Mouse (Mus musculus): ENCODE data around the gene Itprid1. TPM values are rescaled to one million over a fixed set of nuclear protein-coding genes. Genes with fewer than 3 reads are reported as not detected.

The Itprid1 gene
- total RNA-seq, 1 experiment, result not detected

- in situ Hi-C loops (cut with MboI; ENCODE audit: low sequenced_read_pairs in 2 of 2, unreplicated experiment in 2 of 2), result no loop called here
- no peaks in the 10 kb centered on the region for H3K4me1 ChIP-seq (ENCODE audit: control insufficient read depth in 2 of 2, insufficient read depth in 2 of 2, low read length in 2 of 2, poor library complexity in 1 of 2)
- no peaks in the 10 kb centered on the region for H3K9me3 ChIP-seq (ENCODE audit: control insufficient read depth, insufficient read depth, low read depth, low read length)
- TF ChIP-seq ZC3H11A (IDR thresholded peaks at IDR 0.05; ENCODE audit: borderline replicate concordance, low read depth, low read length), result no peak
- TF ChIP-seq CHD2 (IDR thresholded peaks at IDR 0.05; ENCODE audit: low read depth, low read length), result no peak
- no peak for TF ChIP-seq HCFC1 (IDR thresholded peaks at IDR 0.05; ENCODE audit: borderline replicate concordance, insufficient read depth, low read length)
- no peak for TF ChIP-seq ZNF384 (IDR thresholded peaks at IDR 0.05; ENCODE audit: low read depth, low read length)
- TF ChIP-seq MAFK (IDR thresholded peaks at IDR 0.05; ENCODE audit: insufficient read depth, low read depth, low read length), result no peak
- no peak overlapping the region for H3K9ac ChIP-seq (ENCODE audit: insufficient read depth, low read depth, low read length, poor library complexity, severe bottlenecking)
- H3K4me3 ChIP-seq (ENCODE audit: insufficient read depth in 1 of 2, low read depth in 1 of 2, low read length in 2 of 2, poor library complexity in 1 of 2, severe bottlenecking in 1 of 2), result no peak overlapping the region
- H3K27ac ChIP-seq (ENCODE audit: insufficient read depth, low read depth, low read length, poor library complexity, severe bottlenecking), result no peak overlapping the region
- no peaks in the 10 kb centered on the region for H3K36me3 ChIP-seq (ENCODE audit: control insufficient read depth, insufficient read depth, low read length, poor library complexity, severe bottlenecking)
- no peak for DNase-seq (ENCODE audit: low read depth, low spot score)
Measured at GRCm38 (mm10) chr6:55856085-55856484, 19.4 kb downstream of the Itprid1 start.

DNA sequence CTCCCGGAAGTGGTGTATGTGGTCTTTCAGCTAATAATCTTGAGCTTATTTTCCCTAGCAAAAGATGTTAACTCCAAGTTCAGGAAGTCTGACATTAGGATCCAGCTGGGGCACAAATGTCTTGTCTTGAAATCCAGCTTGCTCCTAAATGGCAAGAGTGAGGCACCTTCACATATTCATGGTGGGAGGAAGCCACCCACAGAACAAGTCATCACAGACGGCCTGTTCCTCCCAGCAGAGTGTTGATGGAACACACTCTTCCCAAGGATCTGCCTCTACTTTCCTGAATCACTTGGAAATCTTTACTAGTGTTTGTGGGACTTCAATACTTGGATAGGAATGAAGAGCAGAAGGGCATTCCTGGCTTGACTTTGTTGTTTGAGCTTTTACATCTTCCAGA is 28.5 kb downstream of the Itprid1 start:
- TF ChIP-seq HCFC1 (IDR thresholded peaks at IDR 0.05; ENCODE audit: borderline replicate concordance, insufficient read depth, low read length), result no peak
- Histone ChIP-seq H3K4me3 (ENCODE audit: insufficient read depth in 1 of 2, low read depth in 1 of 2, low read length in 2 of 2, poor library complexity in 1 of 2, severe bottlenecking in 1 of 2) (no peak overlapping the region), H3K36me3 (ENCODE audit: control insufficient read depth, insufficient read depth, low read length, poor library complexity, severe bottlenecking) (no peaks in the 10 kb centered on the region), H3K9ac (ENCODE audit: insufficient read depth, low read depth, low read length, poor library complexity, severe bottlenecking) (no peak overlapping the region), H3K27ac (ENCODE audit: insufficient read depth, low read depth, low read length, poor library complexity, severe bottlenecking) (no peak overlapping the region), H3K4me1 (ENCODE audit: control insufficient read depth in 2 of 2, insufficient read depth in 2 of 2, low read length in 2 of 2, poor library complexity in 1 of 2) (no peaks in the 10 kb centered on the region), H3K9me3 (ENCODE audit: control insufficient read depth, insufficient read depth, low read depth, low read length) (no peaks in the 10 kb centered on the region)
- in situ Hi-C loops (cut with MboI; ENCODE audit: low sequenced_read_pairs in 2 of 2, unreplicated experiment in 2 of 2), result no loop called here
- no peak for DNase-seq (ENCODE audit: low read depth, low spot score)

DNA sequence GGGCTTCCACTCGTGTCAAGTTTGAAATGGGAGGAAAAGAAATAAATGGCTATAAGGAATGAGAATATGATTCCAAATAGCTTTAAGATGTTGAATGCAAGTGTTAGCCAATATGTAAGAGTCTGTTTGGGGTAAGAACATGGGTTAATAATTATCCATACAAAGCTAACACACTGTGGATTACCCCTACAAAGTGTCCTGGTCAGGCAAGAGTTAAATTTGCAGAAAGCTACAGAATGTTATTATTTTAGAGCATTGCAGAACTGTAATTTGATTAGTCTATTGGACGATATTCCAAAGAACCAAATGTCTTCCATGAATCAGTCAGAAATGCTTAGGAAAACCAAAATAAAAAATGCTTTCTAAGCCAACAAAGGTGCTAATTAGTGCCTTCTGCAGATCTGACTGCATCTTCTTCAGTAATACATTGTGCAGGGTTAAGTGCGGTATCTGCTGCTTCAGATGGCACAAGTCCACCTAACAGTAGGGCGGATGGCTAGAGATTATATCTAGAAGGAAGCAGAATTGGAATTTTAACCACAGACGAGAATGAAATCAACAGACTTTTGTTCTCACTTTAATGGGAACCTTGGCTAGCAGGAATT is 42.8 kb downstream of the Itprid1 start:
- in situ Hi-C loops (cut with MboI; ENCODE audit: low sequenced_read_pairs in 2 of 2, unreplicated experiment in 2 of 2), result no loop called here
- DNase-seq (ENCODE audit: low read depth, low spot score), result no peak
- H3K9me3 ChIP-seq (ENCODE audit: control insufficient read depth, insufficient read depth, low read depth, low read length), result no peaks in the 10 kb centered on the region
- peaks cover 3 to 7% of the 10 kb centered on the region in 2 experiments; a peak in 2 of 4 replicates for H3K4me1 ChIP-seq (ENCODE audit: control insufficient read depth in 2 of 2, insufficient read depth in 2 of 2, low read length in 2 of 2, poor library complexity in 1 of 2)
- TF ChIP-seq ZC3H11A (IDR thresholded peaks at IDR 0.05; ENCODE audit: borderline replicate concordance, low read depth, low read length), result no peak
- no peak for TF ChIP-seq MAFK (IDR thresholded peaks at IDR 0.05; ENCODE audit: insufficient read depth, low read depth, low read length)
- TF ChIP-seq CHD2 (IDR thresholded peaks at IDR 0.05; ENCODE audit: low read depth, low read length), result no peak
- TF ChIP-seq HCFC1 (IDR thresholded peaks at IDR 0.05; ENCODE audit: borderline replicate concordance, insufficient read depth, low read length), result no peak
- no peak for TF ChIP-seq ZNF384 (IDR thresholded peaks at IDR 0.05; ENCODE audit: low read depth, low read length)
- no peak overlapping the region for H3K27ac ChIP-seq (ENCODE audit: insufficient read depth, low read depth, low read length, poor library complexity, severe bottlenecking)
- H3K9ac ChIP-seq (ENCODE audit: insufficient read depth, low read depth, low read length, poor library complexity, severe bottlenecking), result no peak overlapping the region
- H3K36me3 ChIP-seq (ENCODE audit: control insufficient read depth, insufficient read depth, low read length, poor library complexity, severe bottlenecking), result no peaks in the 10 kb centered on the region
- no peak overlapping the region for H3K4me3 ChIP-seq (ENCODE audit: insufficient read depth in 1 of 2, low read depth in 1 of 2, low read length in 2 of 2, poor library complexity in 1 of 2, severe bottlenecking in 1 of 2)

DNA sequence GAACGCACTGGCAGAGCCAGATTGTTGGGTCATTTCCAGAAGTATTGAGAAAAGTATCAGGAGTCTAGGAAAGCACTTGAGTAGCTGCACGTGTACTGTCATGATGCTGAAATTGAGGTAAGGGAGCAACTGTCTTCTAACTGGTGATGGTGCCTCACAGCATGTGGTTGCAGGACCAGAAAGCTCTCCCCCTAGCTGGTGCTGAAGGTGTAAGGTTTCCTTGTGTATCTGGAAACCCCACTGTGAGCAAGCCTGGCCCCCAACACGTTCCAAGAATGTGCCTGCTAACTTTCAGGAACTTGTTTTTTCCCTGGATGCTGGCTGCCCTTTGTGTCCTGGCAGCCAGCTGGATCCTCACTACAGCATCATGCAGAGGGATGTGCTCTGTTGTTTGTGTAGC is 44.2 kb downstream of the Itprid1 start:
- Histone ChIP-seq H3K36me3 (ENCODE audit: control insufficient read depth, insufficient read depth, low read length, poor library complexity, severe bottlenecking) (no peaks in the 10 kb centered on the region), H3K27ac (ENCODE audit: insufficient read depth, low read depth, low read length, poor library complexity, severe bottlenecking) (no peak overlapping the region), H3K9me3 (ENCODE audit: control insufficient read depth, insufficient read depth, low read depth, low read length) (no peaks in the 10 kb centered on the region), H3K4me1 (ENCODE audit: control insufficient read depth in 2 of 2, insufficient read depth in 2 of 2, low read length in 2 of 2, poor library complexity in 1 of 2) (peaks cover 3 to 7% of the 10 kb centered on the region in 2 experiments; a peak in 2 of 4 replicates), H3K4me3 (ENCODE audit: insufficient read depth in 1 of 2, low read depth in 1 of 2, low read length in 2 of 2, poor library complexity in 1 of 2, severe bottlenecking in 1 of 2) (no peak overlapping the region), H3K9ac (ENCODE audit: insufficient read depth, low read depth, low read length, poor library complexity, severe bottlenecking) (no peak overlapping the region)
- no peak for TF ChIP-seq ZC3H11A (IDR thresholded peaks at IDR 0.05; ENCODE audit: borderline replicate concordance, low read depth, low read length)
- no peak for TF ChIP-seq CHD2 (IDR thresholded peaks at IDR 0.05; ENCODE audit: low read depth, low read length)
- no peak for TF ChIP-seq ZNF384 (IDR thresholded peaks at IDR 0.05; ENCODE audit: low read depth, low read length)
- TF ChIP-seq MAFK (IDR thresholded peaks at IDR 0.05; ENCODE audit: insufficient read depth, low read depth, low read length), result no peak
- TF ChIP-seq HCFC1 (IDR thresholded peaks at IDR 0.05; ENCODE audit: borderline replicate concordance, insufficient read depth, low read length), result no peak
- in situ Hi-C loops (cut with MboI; ENCODE audit: low sequenced_read_pairs in 2 of 2, unreplicated experiment in 2 of 2), result no loop called here
- peak; percentile 29 for DNase-seq (ENCODE audit: low read depth, low spot score)

- in situ Hi-C loops (cut with MboI; ENCODE audit: low sequenced_read_pairs in 2 of 2, unreplicated experiment in 2 of 2), result no loop called here
- Histone ChIP-seq H3K4me1 (ENCODE audit: control insufficient read depth in 2 of 2, insufficient read depth in 2 of 2, low read length in 2 of 2, poor library complexity in 1 of 2) (no peaks in the 10 kb centered on the region), H3K27ac (ENCODE audit: insufficient read depth, low read depth, low read length, poor library complexity, severe bottlenecking) (no peak overlapping the region), H3K36me3 (ENCODE audit: control insufficient read depth, insufficient read depth, low read length, poor library complexity, severe bottlenecking) (no peaks in the 10 kb centered on the region), H3K9ac (ENCODE audit: insufficient read depth, low read depth, low read length, poor library complexity, severe bottlenecking) (no peak overlapping the region), H3K4me3 (ENCODE audit: insufficient read depth in 1 of 2, low read depth in 1 of 2, low read length in 2 of 2, poor library complexity in 1 of 2, severe bottlenecking in 1 of 2) (no peak overlapping the region), H3K9me3 (ENCODE audit: control insufficient read depth, insufficient read depth, low read depth, low read length) (no peaks in the 10 kb centered on the region)
- no peak for DNase-seq (ENCODE audit: low read depth, low spot score)
- TF ChIP-seq CHD2 (IDR thresholded peaks at IDR 0.05; ENCODE audit: low read depth, low read length) (no peak), HCFC1 (IDR thresholded peaks at IDR 0.05; ENCODE audit: borderline replicate concordance, insufficient read depth, low read length) (no peak), ZNF384 (IDR thresholded peaks at IDR 0.05; ENCODE audit: low read depth, low read length) (no peak), MAFK (IDR thresholded peaks at IDR 0.05; ENCODE audit: insufficient read depth, low read depth, low read length) (no peak), ZC3H11A (IDR thresholded peaks at IDR 0.05; ENCODE audit: borderline replicate concordance, low read depth, low read length) (no peak)
Measured at GRCm38 (mm10) chr6:55887598-55887997, 50.9 kb downstream of the Itprid1 start.

Data from ES-E14 (cell line).